Mouse (Mus musculus) myocyte (in vitro differentiated cells): Measurements from ENCODE around the gene Fxyd5.

ENCODE experiments used
- CEBPB ChIP-seq: IDR thresholded peaks from 2 replicates; pipeline ENCODE4 v1.6.1; 2011; ENCODE audit warnings: mild to moderate bottlenecking, moderate library complexity; ENCODE audit not compliant: poor library complexity, insufficient read depth, severe bottlenecking
- E2F4 ChIP-seq: IDR thresholded peaks from one replicate; pipeline ENCODE4 v1.6.1; 2011; ENCODE audit warnings: mild to moderate bottlenecking, control low read depth, moderate library complexity; ENCODE audit not compliant: insufficient read depth
- MAX ChIP-seq: IDR thresholded peaks from one replicate; pipeline ENCODE4 v1.6.1; 2011; ENCODE audit warnings: low read depth, mild to moderate bottlenecking, control low read depth
- MYOD1 ChIP-seq, 3 experiments: IDR thresholded peaks; one replicate each; pipeline ENCODE4 v1.6.1; 2011; ENCODE audit warnings: control low read depth in 2 of 3, low read depth in 2 of 3, mild to moderate bottlenecking in 2 of 3, moderate library complexity in 1 of 3; ENCODE audit not compliant: insufficient read length in 2 of 3, control insufficient read depth in 1 of 3
- POLR2A ChIP-seq: IDR thresholded peaks from one replicate; pipeline ENCODE4 v1.6.1; 2011; ENCODE audit warnings: low read depth, mild to moderate bottlenecking, control low read depth, moderate library complexity; ENCODE audit not compliant: insufficient read length
- POLR2AphosphoS2 ChIP-seq: IDR thresholded peaks from one replicate; pipeline ENCODE4 v1.6.1; 2011; ENCODE audit warnings: low read depth, control low read depth; ENCODE audit not compliant: insufficient read length
- REST ChIP-seq: IDR thresholded peaks from one replicate; pipeline ENCODE4 v1.6.1; 2011; ENCODE audit warnings: mild to moderate bottlenecking, control low read depth, moderate library complexity; ENCODE audit not compliant: insufficient read depth, insufficient read length
- TCF12 ChIP-seq: IDR thresholded peaks from one replicate; pipeline ENCODE4 v1.6.1; 2011; ENCODE audit warnings: mild to moderate bottlenecking, control low read depth; ENCODE audit not compliant: poor library complexity, insufficient read depth, severe bottlenecking
- USF1 ChIP-seq: IDR thresholded peaks from one replicate; pipeline ENCODE4 v1.6.1; 2011; ENCODE audit warnings: low read depth, mild to moderate bottlenecking, control low read depth, moderate library complexity

- TF ChIP-seq USF1: no peak
- TF ChIP-seq REST: no peak
- TF ChIP-seq POLR2A: no peak
- no peak for TF ChIP-seq MAX
- TF ChIP-seq TCF12: no peak
- no peak for TF ChIP-seq E2F4
- no peak for TF ChIP-seq MYOD1 (IDR thresholded peaks at IDR 0.05; ENCODE audit: control insufficient read depth in 1 of 3, insufficient read length in 2 of 3, low read depth in 2 of 3)
- TF ChIP-seq POLR2AphosphoS2: no peak
- no peak for TF ChIP-seq CEBPB
Observed at GRCm38 (mm10) chr7:31053882-31054447, 11.7 kb upstream of the Fxyd5 start.
